Mouse (Mus musculus) embryonic facial prominence, embryonic 15.5 days (tissue): Measurements from ENCODE around the gene Pam. TPM values are rescaled to one million over a fixed set of nuclear protein-coding genes. Genes with fewer than 3 reads are reported as not detected.

ENCODE experiments used
- ATAC-seq: fragments of 200-750 bp; cut with Nextera tagmentation; 2 replicates; pipeline ENCODE4 v1.8.0; 2017; ENCODE audit warnings: low read depth, moderate TSS enrichment; ENCODE audit not compliant: insufficient number of reproducible peaks, low FRiP score, low TSS enrichment
- H3K27ac ChIP-seq: fragments of 300-500 bp; sonication (generic); replicated peaks from 2 replicates; pipeline ENCODE4 v1.5.1; 2015; ENCODE audit warnings: mild to moderate bottlenecking, inconsistent platforms
- H3K27me3 ChIP-seq: fragments of 300-500 bp; sonication (generic); 2 replicates; pipeline ENCODE4 v1.6.1; 2015; ENCODE audit warnings: inconsistent platforms
- H3K36me3 ChIP-seq: fragments of 300-500 bp; sonication (generic); 2 replicates; pipeline ENCODE4 v1.6.1; 2015; ENCODE audit warnings: mild to moderate bottlenecking, inconsistent platforms
- H3K4me1 ChIP-seq: fragments of 300-500 bp; sonication (generic); 2 replicates; pipeline ENCODE4 v1.6.1; 2015; ENCODE audit warnings: inconsistent platforms
- H3K4me2 ChIP-seq: fragments of 300-500 bp; sonication (generic); replicated peaks from 2 replicates; pipeline ENCODE4 v1.6.1; 2015; ENCODE audit warnings: mild to moderate bottlenecking, inconsistent platforms
- H3K4me3 ChIP-seq: fragments of 300-500 bp; sonication (generic); replicated peaks from 2 replicates; pipeline ENCODE4 v1.5.1; 2015; ENCODE audit warnings: mild to moderate bottlenecking, inconsistent platforms
- H3K9ac ChIP-seq: fragments of 300-500 bp; sonication (generic); 2 replicates; pipeline ENCODE4 v1.6.1; 2015; ENCODE audit warnings: inconsistent platforms
- H3K9me3 ChIP-seq: fragments of 300-500 bp; sonication (generic); replicated peaks from 2 replicates; pipeline ENCODE4 v1.6.1; 2016; ENCODE audit warnings: inconsistent platforms
- WGBS: fragments of 180-500 bp; shearing (Covaris S2); methylation state at CpG from one replicate; pipeline ENCODE4 v1.1.7; 2015; 5-methylcytosine and 5-hydroxymethylcytosine counted together
- polyA plus RNA-seq: library from polyadenylated mRNA; unstranded; fragments of >200 nt; fragmentation: Nextera tagmentation; extraction: Ambion mirVana; gene quantifications from 2 replicates; pipeline ENCODE4 v1.2.1, GENCODE M21; 2015

Pam gene
- 54.5 and 56.5 TPM in 2 replicates for polyA plus RNA-seq

GRCm38 (mm10) chr1:98095246-98095990 lies at the start of gene Pam:
TSS of gene Pam (minus strand) at chr1:98095646.
- WGBS = under 1% methylated on average over 51 of the region's 82 CpGs
- peak within 1 kb of the TSS; percentile 80 for H3K4me3 ChIP-seq
- H3K9me3 ChIP-seq = no peaks in the 10 kb centered on the region
- no peaks in the 10 kb centered on the region for H3K36me3 ChIP-seq
- peak within 1 kb of the TSS; percentile 85 for H3K27ac ChIP-seq
- peak within 1 kb of the TSS; percentile 91 for H3K4me2 ChIP-seq
- H3K9ac ChIP-seq = peak within 1 kb of the TSS; percentile 62
- peaks cover 11% of the 10 kb centered on the region for H3K4me1 ChIP-seq
- peak; percentile 95 for ATAC-seq
- H3K27me3 ChIP-seq = no peaks in the 10 kb centered on the region

- Histone ChIP-seq H3K27me3 (no peaks in the 10 kb centered on the region), H3K9ac (no peak overlapping the region), H3K4me3 (no peak overlapping the region), H3K4me1 (no peaks in the 10 kb centered on the region), H3K4me2 (no peak overlapping the region), H3K9me3 (no peaks in the 10 kb centered on the region), H3K36me3 (no peaks in the 10 kb centered on the region), H3K27ac (no peak overlapping the region)
- 92% methylated on average over 1 of the region's 1 CpGs for WGBS
- ATAC-seq = no peak
Observed at GRCm38 (mm10) chr1:98144845-98145244, 49.4 kb upstream of the Pam start.

GRCm38 (mm10) chr1:98131244-98131643 lies 35.8 kb upstream of the Pam start:
- Histone ChIP-seq H3K36me3 (no peaks in the 10 kb centered on the region), H3K4me2 (no peak overlapping the region), H3K9ac (no peak overlapping the region), H3K9me3 (no peaks in the 10 kb centered on the region), H3K4me3 (no peak overlapping the region), H3K27ac (no peak overlapping the region), H3K4me1 (no peaks in the 10 kb centered on the region), H3K27me3 (no peaks in the 10 kb centered on the region)
- 57% methylated on average over 4 of the region's 4 CpGs for WGBS
- ATAC-seq = no peak

GRCm38 (mm10) chr1:98129561-98130347 lies 34.3 kb upstream of the Pam start:
- Histone ChIP-seq H3K4me2 (no peak overlapping the region), H3K27ac (no peak overlapping the region), H3K9me3 (no peaks in the 10 kb centered on the region), H3K36me3 (no peaks in the 10 kb centered on the region), H3K27me3 (no peaks in the 10 kb centered on the region), H3K4me1 (no peaks in the 10 kb centered on the region), H3K4me3 (no peak overlapping the region), H3K9ac (no peak overlapping the region)
- 80% methylated on average over 3 of the region's 3 CpGs for WGBS
- no peak for ATAC-seq

- Histone ChIP-seq H3K27me3 (no peaks in the 10 kb centered on the region), H3K27ac (no peak overlapping the region), H3K9me3 (no peaks in the 10 kb centered on the region), H3K4me1 (no peaks in the 10 kb centered on the region), H3K9ac (no peak overlapping the region), H3K4me3 (no peak overlapping the region), H3K36me3 (no peaks in the 10 kb centered on the region), H3K4me2 (no peak overlapping the region)
- WGBS = 62% methylated on average over 1 of the region's 1 CpGs
- no peak for ATAC-seq
Observed at GRCm38 (mm10) chr1:98129111-98129510, 33.7 kb upstream of the Pam start.

- Histone ChIP-seq H3K27me3 (no peaks in the 10 kb centered on the region), H3K36me3 (no peaks in the 10 kb centered on the region), H3K9ac (no peak overlapping the region), H3K4me2 (no peak overlapping the region), H3K9me3 (no peaks in the 10 kb centered on the region), H3K4me1 (no peaks in the 10 kb centered on the region), H3K4me3 (no peak overlapping the region), H3K27ac (no peak overlapping the region)
- no peak for ATAC-seq
Observed at GRCm38 (mm10) chr1:98128338-98129096, 33.1 kb upstream of the Pam start.

GRCm38 (mm10) chr1:98126268-98126667 lies 30.8 kb upstream of the Pam start:
- Histone ChIP-seq H3K9me3 (no peaks in the 10 kb centered on the region), H3K27ac (no peak overlapping the region), H3K9ac (no peak overlapping the region), H3K27me3 (no peaks in the 10 kb centered on the region), H3K4me1 (no peaks in the 10 kb centered on the region), H3K36me3 (no peaks in the 10 kb centered on the region), H3K4me3 (no peak overlapping the region), H3K4me2 (no peak overlapping the region)
- ATAC-seq = no peak
- WGBS = 77% methylated on average over 3 of the region's 3 CpGs

- Histone ChIP-seq H3K9ac (no peak overlapping the region), H3K36me3 (no peaks in the 10 kb centered on the region), H3K4me2 (no peak overlapping the region), H3K27ac (no peak overlapping the region), H3K4me3 (no peak overlapping the region), H3K9me3 (no peaks in the 10 kb centered on the region), H3K4me1 (no peaks in the 10 kb centered on the region), H3K27me3 (no peaks in the 10 kb centered on the region)
- 53% methylated on average over 1 of the region's 1 CpGs for WGBS
- no peak for ATAC-seq
Observed at GRCm38 (mm10) chr1:98124727-98125126, 29.3 kb upstream of the Pam start.

GRCm38 (mm10) chr1:98119595-98119994 lies 24.1 kb upstream of the Pam start:
- H3K36me3 ChIP-seq = no peaks in the 10 kb centered on the region
- no peak overlapping the region for H3K27ac ChIP-seq
- H3K4me2 ChIP-seq = no peak overlapping the region
- H3K9me3 ChIP-seq = no peaks in the 10 kb centered on the region
- 55% methylated on average over 6 of the region's 6 CpGs for WGBS
- no peak overlapping the region for H3K4me3 ChIP-seq
- H3K9ac ChIP-seq = no peak overlapping the region
- H3K4me1 ChIP-seq = no peaks in the 10 kb centered on the region
- no peak for ATAC-seq
- H3K27me3 ChIP-seq = no peaks in the 10 kb centered on the region

GRCm38 (mm10) chr1:98107599-98107998 lies 12.2 kb upstream of the Pam start:
- H3K27ac ChIP-seq = no peak overlapping the region
- ATAC-seq = no peak
- H3K9me3 ChIP-seq = no peaks in the 10 kb centered on the region
- H3K4me2 ChIP-seq = no peak overlapping the region
- no peaks in the 10 kb centered on the region for H3K27me3 ChIP-seq
- H3K36me3 ChIP-seq = no peaks in the 10 kb centered on the region
- no peaks in the 10 kb centered on the region for H3K4me1 ChIP-seq
- WGBS = 39% methylated on average over 2 of the region's 2 CpGs
- no peak overlapping the region for H3K4me3 ChIP-seq
- no peak overlapping the region for H3K9ac ChIP-seq

GRCm38 (mm10) chr1:98099441-98099840 lies 4.0 kb upstream of the Pam start:
- H3K9me3 ChIP-seq = no peaks in the 10 kb centered on the region
- no peak overlapping the region for H3K4me3 ChIP-seq

More at GRCm38 (mm10) chr1:98099441-98099840, 4.0 kb upstream of the Pam start:
- ATAC-seq = no peak
- H3K27me3 ChIP-seq = no peaks in the 10 kb centered on the region
- H3K9ac ChIP-seq = no peak overlapping the region
- H3K27ac ChIP-seq = no peak overlapping the region
- H3K4me1 ChIP-seq = peaks cover 8% of the 10 kb centered on the region
- no peak overlapping the region for H3K4me2 ChIP-seq
- 74% methylated on average over 4 of the region's 4 CpGs for WGBS
- H3K36me3 ChIP-seq = no peaks in the 10 kb centered on the region
